Mouse (Mus musculus) heart, postnatal 14 days (tissue): Measurements from ENCODE around the gene Gm20661. TPM values are rescaled to one million over a fixed set of nuclear protein-coding genes. Genes with fewer than 3 reads are reported as not detected.

Experiments used
- total RNA-seq, 2 experiments: library from RNA; stranded (reverse); gene quantifications; 2 replicates each; pipeline ENCODE4 v1.2.3; 2021

The Gm20661 gene
- total RNA-seq, 2 experiments from 2014 or later = 0.61 to 0.65 TPM

Other genes with a start within 250 kb of the Gm20661 start
- 10 to 100 TPM; 74.1 to 76.9 TPM for gene Rbm5, start 212.1 kb upstream of the Gm20661 start, total RNA-seq
- gene Rbm6, start 109.8 kb upstream of the Gm20661 start, total RNA-seq = 10 to 100 TPM; 33.1 to 35.1 TPM
- 10 to 100 TPM; 10.1 to 10.8 TPM for gene Mon1a, start 94.9 kb upstream of the Gm20661 start, total RNA-seq
- 1 to 10 TPM; 2.8 to 3.0 TPM for gene Mst1r, start 76.2 kb upstream of the Gm20661 start, total RNA-seq
- not detected for gene Actl11, start 54.6 kb upstream of the Gm20661 start, total RNA-seq
- under 1 TPM in 1 of 2 experiments, not detected in 1; 0.27 TPM for gene Camkv, start 47.4 kb upstream of the Gm20661 start, total RNA-seq
- 1 to 10 TPM; 1.2 to 1.8 TPM for gene Traip, start 32.9 kb upstream of the Gm20661 start, total RNA-seq
- gene Uba7, start 7.6 kb upstream of the Gm20661 start, total RNA-seq = 10 to 100 TPM; 13.8 to 19.6 TPM
- 10 to 100 TPM; 11.1 to 12.7 TPM for gene Inka1, start 2.8 kb downstream of the Gm20661 start, total RNA-seq
- 1 to 10 TPM; 2.4 to 2.7 TPM for gene Cdhr4, start 9.4 kb downstream of the Gm20661 start, total RNA-seq
- gene Gm20662, start 13.3 kb downstream of the Gm20661 start, total RNA-seq = under 1 TPM; 0.50 to 0.98 TPM
- 10 to 100 TPM; 50.7 to 56.7 TPM for gene Ip6k1, start 19.4 kb downstream of the Gm20661 start, total RNA-seq
- gene Gmppb, start 66.2 kb downstream of the Gm20661 start, total RNA-seq = 10 to 100 TPM in 1 of 2 experiments, 1 to 10 TPM in 1; 9.2 to 11.4 TPM
- gene Amigo3, start 70.1 kb downstream of the Gm20661 start, total RNA-seq = 1 to 10 TPM; 1.4 to 1.9 TPM
- gene Mst1, start 97.4 kb downstream of the Gm20661 start, total RNA-seq = under 1 TPM in 1 of 2 experiments, not detected in 1; 0.38 TPM
- 10 to 100 TPM; 85.3 to 92.6 TPM for gene Rnf123, start 100.3 kb downstream of the Gm20661 start, total RNA-seq
- 10 to 100 TPM; 36.4 to 41.8 TPM for gene Apeh, start 111.5 kb downstream of the Gm20661 start, total RNA-seq
- under 1 TPM; 0.05 to 0.07 TPM for gene Bsn, start 207.3 kb downstream of the Gm20661 start, total RNA-seq